In genomic region chr10:122815094-122815493, GRCm38 (mm10) we compare ENCODE assay signal across 8 mouse cellular contexts.
DNase-seq lines count a peak whose midpoint lies in the region; ATAC-seq and TF ChIP-seq lines count a peak whose summit lies in the region.

No protein-coding gene starts in this region.

- WGBS in forebrain, postnatal 0 days, result 36% methylated on average over 14 of the region's 14 CpGs
- 64% methylated on average over 14 of the region's 14 CpGs for WGBS in intestine, embryonic 16.5 days
- WGBS in liver, embryonic 15.5 days (ENCODE audit: insufficient replicate concordance), result 15% methylated on average over 14 of the region's 14 CpGs
- WGBS in neural tube, embryonic 13.5 days, result 27% methylated on average over 14 of the region's 14 CpGs

- H3K4me1 ChIP-seq in forebrain, postnatal 0 days (ENCODE audit: insufficient read depth), result no peaks in the 10 kb centered on the region
- no peaks in the 10 kb centered on the region for H3K4me1 ChIP-seq in intestine, embryonic 16.5 days (ENCODE audit: control insufficient read depth, insufficient read depth, low read length)
- H3K4me1 ChIP-seq in liver, embryonic 15.5 days (replicated peaks), result 0 out of 2 replicates have a peak, but pooled peaks cover 4% of the 10 kb centered on the region
- peaks cover 39% of the 10 kb centered on the region for H3K4me1 ChIP-seq in neural tube, embryonic 13.5 days (replicated peaks)

- peak; percentile 40 to 67 for DNase-seq in left cerebral cortex, postnatal 10 days (ENCODE audit: extremely low spot score in 1 of 2, low spot score in 2 of 2)
- no peak for DNase-seq in left cerebral cortex, adult 11 months (ENCODE audit: low spot score)
- peak; percentile 88 for DNase-seq in adrenal gland, adult 2 months
- peak; percentile 25 for DNase-seq in forebrain, postnatal 0 days
- DNase-seq in ovary, postnatal 36 days (ENCODE audit: low spot score), result no peak

- ATAC-seq in forebrain, postnatal 0 days, result peak; percentile 73
- ATAC-seq in intestine, embryonic 16.5 days, result peak; percentile 53
- ATAC-seq in liver, embryonic 15.5 days (ENCODE audit: insufficient read depth), result peak; percentile 52; the same call in 1 of the 2 replicates
- ATAC-seq in neural tube, embryonic 13.5 days (ENCODE audit: low read depth), result peak; percentile 60; the same call in 1 of the 2 replicates

- H3K27ac ChIP-seq in forebrain, postnatal 0 days (ENCODE audit: low read depth, low read length), result no peak overlapping the region
- no peak overlapping the region for H3K27ac ChIP-seq in intestine, embryonic 16.5 days (ENCODE audit: low read length)
- no peak overlapping the region for H3K27ac ChIP-seq in liver, embryonic 15.5 days (replicated peaks)
- peak overlapping the region; percentile 84 for H3K27ac ChIP-seq in neural tube, embryonic 13.5 days (replicated peaks)

- no peak overlapping the region for H3K4me3 ChIP-seq in forebrain, postnatal 0 days (ENCODE audit: low read depth, low read length)
- H3K4me3 ChIP-seq in intestine, embryonic 16.5 days (ENCODE audit: low read length), result no peak overlapping the region
- H3K4me3 ChIP-seq in liver, embryonic 15.5 days (replicated peaks), result no peak overlapping the region
- no peak overlapping the region for H3K4me3 ChIP-seq in neural tube, embryonic 13.5 days

- no peaks in the 10 kb centered on the region for H3K9me3 ChIP-seq in forebrain, postnatal 0 days (ENCODE audit: low read length)
- H3K9me3 ChIP-seq in intestine, embryonic 16.5 days (ENCODE audit: control insufficient read depth, low read length), result no peaks in the 10 kb centered on the region
- no peaks in the 10 kb centered on the region for H3K9me3 ChIP-seq in liver, embryonic 15.5 days (replicated peaks)
- H3K9me3 ChIP-seq in neural tube, embryonic 13.5 days, result no peaks in the 10 kb centered on the region

- no peak for TF ChIP-seq CTCF in forebrain, postnatal 0 days (IDR thresholded peaks at IDR 0.05; ENCODE audit: low read depth)

- H3K4me2 ChIP-seq in forebrain, postnatal 0 days (ENCODE audit: low read depth), result no peak overlapping the region
- H3K4me2 ChIP-seq in intestine, embryonic 16.5 days (ENCODE audit: low read depth, low read length), result no peak overlapping the region
- peak overlapping the region; percentile 20; the same call in 1 of the 2 replicates for H3K4me2 ChIP-seq in liver, embryonic 15.5 days
- peak overlapping the region; percentile 14 for H3K4me2 ChIP-seq in neural tube, embryonic 13.5 days

- H3K9ac ChIP-seq in forebrain, postnatal 0 days, result 0 out of 2 replicates have a peak overlapping the region, but pooled peaks have one; percentile 14
- H3K9ac ChIP-seq in intestine, embryonic 16.5 days (ENCODE audit: low read depth, low read length), result no peak overlapping the region
- H3K9ac ChIP-seq in liver, embryonic 15.5 days, result no peak overlapping the region
- peak overlapping the region; percentile 50 for H3K9ac ChIP-seq in neural tube, embryonic 13.5 days

- H3K27me3 ChIP-seq in forebrain, postnatal 0 days (ENCODE audit: insufficient read depth, low read length), result no peaks in the 10 kb centered on the region
- no peaks in the 10 kb centered on the region for H3K27me3 ChIP-seq in intestine, embryonic 16.5 days (replicated peaks; ENCODE audit: control insufficient read depth, insufficient read depth, low read length)
- H3K27me3 ChIP-seq in liver, embryonic 15.5 days, result no peaks in the 10 kb centered on the region
- peaks cover 5% of the 10 kb centered on the region; the same call in 1 of the 2 replicates for H3K27me3 ChIP-seq in neural tube, embryonic 13.5 days

- intact Hi-C loops in left cerebral cortex, postnatal 10 days (cut with DNase I), result no loop called here

- no peaks in the 10 kb centered on the region for H3K36me3 ChIP-seq in forebrain, postnatal 0 days (ENCODE audit: insufficient read depth)
- no peaks in the 10 kb centered on the region for H3K36me3 ChIP-seq in intestine, embryonic 16.5 days (ENCODE audit: control insufficient read depth, insufficient read depth, low read length)
- no peaks in the 10 kb centered on the region for H3K36me3 ChIP-seq in liver, embryonic 15.5 days (replicated peaks)
- H3K36me3 ChIP-seq in neural tube, embryonic 13.5 days, result no peaks in the 10 kb centered on the region

Comparison
In these comparisons a context has a peak if more than half of its experiments do, and no peak if none do; other contexts are left out.
1. DNase-seq: peak in left cerebral cortex, postnatal 10 days (2 of 2), adrenal gland, adult 2 months (single experiment) and forebrain, postnatal 0 days (single experiment); none in left cerebral cortex, adult 11 months (single experiment) and ovary, postnatal 36 days (single experiment).
2. H3K4me2 ChIP-seq: peak in liver, embryonic 15.5 days (single experiment) and neural tube, embryonic 13.5 days (single experiment); none in forebrain, postnatal 0 days (single experiment) and intestine, embryonic 16.5 days (single experiment).
3. H3K9ac ChIP-seq: peak in forebrain, postnatal 0 days (single experiment) and neural tube, embryonic 13.5 days (single experiment); none in intestine, embryonic 16.5 days (single experiment) and liver, embryonic 15.5 days (single experiment).
4. Peak in every context shown above with its lines, with median percentiles within 50 percentile points of each other: ATAC-seq.